Mouse (Mus musculus) intestine, embryonic 16.5 days (tissue): ENCODE results near the gene A630023A22Rik. TPM values are rescaled to one million over a fixed set of nuclear protein-coding genes. Genes with fewer than 3 reads are reported as not detected.
A peak's percentile ranks its signal among the peaks of the same experiment; 100 is the strongest.

ENCODE experiments used
- ATAC-seq: fragments of 200-750 bp; cut with Nextera tagmentation; 2 replicates; pipeline ENCODE4 v1.8.0; 2017; ENCODE audit warnings: moderate TSS enrichment, moderate library complexity
- H3K27ac ChIP-seq: fragments of 300-500 bp; sonication (generic); 2 replicates; pipeline ENCODE4 v1.5.1; 2014; ENCODE audit warnings: mild to moderate bottlenecking, low read length
- H3K27me3 ChIP-seq: fragments of 300-500 bp; sonication (generic); replicated peaks from 2 replicates; pipeline ENCODE4 v1.6.1; 2014; ENCODE audit warnings: low read length, control low read depth, mixed read lengths; ENCODE audit not compliant: control insufficient read depth, insufficient read depth
- H3K36me3 ChIP-seq: fragments of 300-500 bp; sonication (generic); 2 replicates; pipeline ENCODE4 v1.6.1; 2014; ENCODE audit warnings: low read length, control low read depth; ENCODE audit not compliant: control insufficient read depth, insufficient read depth
- H3K4me1 ChIP-seq: fragments of 300-500 bp; sonication (generic); 2 replicates; pipeline ENCODE4 v1.6.1; 2014; ENCODE audit warnings: low read length, control low read depth, mixed read lengths; ENCODE audit not compliant: control insufficient read depth, insufficient read depth
- H3K4me2 ChIP-seq: fragments of 300-500 bp; sonication (generic); 2 replicates; pipeline ENCODE4 v1.6.1; 2014; ENCODE audit warnings: low read depth, low read length, control low read depth
- H3K4me3 ChIP-seq: fragments of 300-500 bp; sonication (generic); 2 replicates; pipeline ENCODE4 v1.5.1; 2014; ENCODE audit warnings: mild to moderate bottlenecking, low read length
- H3K9ac ChIP-seq: fragments of 300-500 bp; sonication (generic); 2 replicates; pipeline ENCODE4 v1.6.1; 2014; ENCODE audit warnings: low read depth, low read length
- H3K9me3 ChIP-seq: fragments of 300-500 bp; sonication (generic); 2 replicates; pipeline ENCODE4 v1.6.1; 2016; ENCODE audit warnings: low read length, control low read depth; ENCODE audit not compliant: control insufficient read depth
- WGBS: fragments of 180-500 bp; shearing (Covaris S2); extraction: QIAGEN DNeasy Blood & Tissue Kit; methylation state at CpG from one replicate; pipeline ENCODE4 v1.1.7; 2014; 5-methylcytosine and 5-hydroxymethylcytosine counted together
- polyA plus RNA-seq: library from polyadenylated mRNA; unstranded; fragments of >200 nt; fragmentation: Nextera tagmentation; extraction: Ambion mirVana; gene quantifications from 2 replicates; pipeline ENCODE4 v1.2.1, GENCODE M21; 2015

A630023A22Rik gene
- 0.24 and 0.98 TPM in 2 replicates for polyA plus RNA-seq

GRCm38 (mm10) chr14:34102601-34103000 lies at the start of gene A630023A22Rik:
Gene A630023A22Rik (minus strand): TSS chr14:34102754.
- Histone ChIP-seq H3K9me3 (no peaks in the 10 kb centered on the region), H3K27me3 (no peaks in the 10 kb centered on the region), H3K4me1 (peaks cover 3% of the 10 kb centered on the region; the same call in 1 of the 2 replicates), H3K4me3 (no peak within 1 kb of the TSS), H3K4me2 (no peak within 1 kb of the TSS), H3K27ac (no peak within 1 kb of the TSS), H3K9ac (no peak within 1 kb of the TSS), H3K36me3 (no peaks in the 10 kb centered on the region)
- WGBS: 64% methylated on average over 5 of the region's 5 CpGs
- ATAC-seq: no peak

DNA sequence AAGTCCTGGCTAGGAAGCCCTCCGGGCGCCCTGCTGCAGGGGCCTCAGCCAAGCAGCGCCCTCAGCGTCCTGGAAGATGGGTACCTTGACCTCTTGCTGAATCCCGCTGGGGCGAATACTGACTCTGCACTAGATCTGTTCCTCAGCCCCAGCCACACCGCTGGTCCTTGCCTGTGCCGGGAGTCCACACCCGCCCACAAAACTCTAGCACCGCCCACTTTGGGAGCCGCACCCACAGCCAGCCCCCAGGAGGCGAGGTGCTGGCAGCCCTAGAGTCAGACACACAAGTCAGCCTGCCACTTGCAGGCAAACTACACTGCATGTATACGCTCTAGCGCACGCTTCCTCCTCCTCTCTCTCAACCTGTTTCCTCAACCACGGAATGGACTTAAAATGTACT lies 49.8 kb upstream of the A630023A22Rik start, which contains the start of gene Npy4r:
Npy4r (minus strand) TSS at position 148 of the 400 bp plus-strand sequence.
- Histone ChIP-seq H3K9me3 (no peaks in the 10 kb centered on the region), H3K36me3 (no peaks in the 10 kb centered on the region), H3K4me2 (peak within 1 kb of the TSS; percentile 44), H3K27me3 (no peaks in the 10 kb centered on the region), H3K4me1 (0 out of 2 replicates have a peak, but pooled peaks cover 3% of the 10 kb centered on the region), H3K9ac (peak within 1 kb of the TSS; percentile 36), H3K4me3 (peak within 1 kb of the TSS; percentile 17; the same call in 1 of the 2 replicates), H3K27ac (no peak within 1 kb of the TSS)
- ATAC-seq: peak; percentile 93
- 10% methylated on average over 16 of the region's 16 CpGs for WGBS

DNA sequence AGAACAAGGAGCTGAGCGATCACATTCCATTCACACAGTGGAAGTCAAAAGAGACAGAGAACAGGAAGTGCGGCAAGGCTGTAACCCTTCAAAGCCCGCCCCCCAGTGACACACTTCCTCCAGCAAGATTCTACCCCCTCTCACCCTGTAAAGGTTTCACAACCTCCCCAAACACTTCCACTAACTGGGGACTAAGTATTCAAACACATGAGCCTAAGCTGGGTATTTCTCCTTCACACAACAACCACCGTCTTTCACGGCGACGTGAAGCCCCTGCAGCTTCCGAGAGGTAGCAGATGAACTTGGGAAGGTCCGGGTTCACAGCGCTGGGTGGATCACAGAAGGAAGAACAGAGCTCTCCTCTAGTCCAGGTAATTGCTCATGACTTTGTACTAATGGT lies 40.4 kb upstream of the A630023A22Rik start:
- H3K9ac ChIP-seq: no peak overlapping the region
- H3K27me3 ChIP-seq: no peaks in the 10 kb centered on the region
- H3K4me3 ChIP-seq: no peak overlapping the region
- no peak overlapping the region for H3K4me2 ChIP-seq
- WGBS: 92% methylated on average over 10 of the region's 10 CpGs
- H3K36me3 ChIP-seq: no peaks in the 10 kb centered on the region
- H3K9me3 ChIP-seq: no peaks in the 10 kb centered on the region
- no peaks in the 10 kb centered on the region for H3K4me1 ChIP-seq
- ATAC-seq: no peak
- no peak overlapping the region for H3K27ac ChIP-seq

DNA sequence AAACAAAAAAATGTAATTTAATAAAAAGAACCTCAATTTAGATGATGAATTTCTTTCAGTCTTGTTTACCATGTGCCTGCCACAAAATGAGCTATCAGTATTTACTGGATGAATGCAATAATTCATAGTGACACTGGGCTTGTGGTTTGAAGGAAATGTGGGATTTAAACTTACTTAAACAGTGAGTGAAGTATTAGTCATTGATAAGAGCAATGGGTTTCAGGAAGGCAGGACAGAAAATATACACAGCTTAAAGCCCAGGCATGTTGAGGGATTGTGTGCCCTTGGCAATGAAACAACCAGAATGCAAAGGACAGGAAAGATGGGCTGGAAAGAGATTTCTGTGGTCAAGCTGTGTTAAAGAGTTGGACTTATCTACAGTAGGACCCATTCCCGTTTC lies 39.8 kb upstream of the A630023A22Rik start:
- Histone ChIP-seq H3K27me3 (no peaks in the 10 kb centered on the region), H3K4me2 (no peak overlapping the region), H3K27ac (no peak overlapping the region), H3K9ac (no peak overlapping the region), H3K9me3 (no peaks in the 10 kb centered on the region), H3K36me3 (no peaks in the 10 kb centered on the region), H3K4me1 (no peaks in the 10 kb centered on the region), H3K4me3 (no peak overlapping the region)
- 79% methylated on average over 1 of the region's 1 CpGs for WGBS
- ATAC-seq: no peak

GRCm38 (mm10) chr14:34139671-34140664 lies 37.4 kb upstream of the A630023A22Rik start:
- no peaks in the 10 kb centered on the region for H3K36me3 ChIP-seq
- no peak overlapping the region for H3K4me3 ChIP-seq
- H3K4me2 ChIP-seq: no peak overlapping the region
- no peaks in the 10 kb centered on the region for H3K27me3 ChIP-seq
- H3K9ac ChIP-seq: no peak overlapping the region
- 77% methylated on average over 15 of the region's 15 CpGs for WGBS
- H3K9me3 ChIP-seq: no peaks in the 10 kb centered on the region
- H3K4me1 ChIP-seq: no peaks in the 10 kb centered on the region
- no peak overlapping the region for H3K27ac ChIP-seq
- no peak for ATAC-seq

DNA sequence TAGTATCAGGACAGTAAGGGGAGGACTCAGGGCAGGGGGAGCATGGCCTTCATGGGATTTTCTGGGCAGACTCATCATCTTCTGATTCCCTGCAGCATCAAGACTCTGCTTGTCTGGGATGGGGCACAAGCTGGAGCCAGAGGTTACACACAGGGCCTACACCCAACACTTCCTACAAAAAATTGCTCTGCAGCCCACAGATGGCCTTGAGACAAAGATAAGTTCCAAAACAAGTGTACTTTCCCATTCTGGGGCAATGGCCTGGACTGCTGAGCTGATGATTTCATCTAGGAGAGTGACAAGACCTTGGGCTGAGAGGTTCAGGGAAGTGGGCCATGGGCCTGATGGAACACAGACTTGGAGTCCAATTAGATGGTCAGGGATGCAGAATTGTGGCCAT lies 32.8 kb upstream of the A630023A22Rik start:
- H3K4me3 ChIP-seq: no peak overlapping the region
- ATAC-seq: no peak
- H3K9ac ChIP-seq: no peak overlapping the region
- H3K4me1 ChIP-seq: no peaks in the 10 kb centered on the region
- no peak overlapping the region for H3K27ac ChIP-seq
- H3K4me2 ChIP-seq: no peak overlapping the region
- H3K27me3 ChIP-seq: no peaks in the 10 kb centered on the region
- no peaks in the 10 kb centered on the region for H3K36me3 ChIP-seq
- H3K9me3 ChIP-seq: no peaks in the 10 kb centered on the region

DNA sequence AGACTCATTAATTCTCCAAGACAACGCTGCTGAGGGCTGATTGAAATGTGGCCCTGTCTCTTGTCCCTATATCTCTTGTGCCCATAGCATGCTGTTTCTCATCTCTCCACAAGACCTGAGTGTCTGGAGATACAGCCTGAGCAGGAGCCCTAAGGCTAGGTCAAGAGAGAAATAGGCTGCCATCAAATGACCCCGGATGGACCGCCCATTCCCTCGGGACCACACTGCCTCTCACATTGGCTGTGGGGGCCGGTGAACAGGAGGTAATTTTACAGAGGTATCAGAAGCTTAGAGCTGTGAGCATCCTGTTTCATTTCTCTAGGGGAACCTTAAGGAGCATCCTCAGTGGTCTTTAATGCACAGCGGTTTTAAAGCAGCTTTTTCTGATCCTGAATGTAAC lies 28.7 kb upstream of the A630023A22Rik start:
- Histone ChIP-seq H3K36me3 (no peaks in the 10 kb centered on the region), H3K9me3 (no peaks in the 10 kb centered on the region), H3K27me3 (no peaks in the 10 kb centered on the region), H3K27ac (no peak overlapping the region), H3K4me1 (no peaks in the 10 kb centered on the region), H3K4me2 (no peak overlapping the region), H3K4me3 (no peak overlapping the region), H3K9ac (no peak overlapping the region)
- 65% methylated on average over 6 of the region's 6 CpGs for WGBS
- no peak for ATAC-seq

DNA sequence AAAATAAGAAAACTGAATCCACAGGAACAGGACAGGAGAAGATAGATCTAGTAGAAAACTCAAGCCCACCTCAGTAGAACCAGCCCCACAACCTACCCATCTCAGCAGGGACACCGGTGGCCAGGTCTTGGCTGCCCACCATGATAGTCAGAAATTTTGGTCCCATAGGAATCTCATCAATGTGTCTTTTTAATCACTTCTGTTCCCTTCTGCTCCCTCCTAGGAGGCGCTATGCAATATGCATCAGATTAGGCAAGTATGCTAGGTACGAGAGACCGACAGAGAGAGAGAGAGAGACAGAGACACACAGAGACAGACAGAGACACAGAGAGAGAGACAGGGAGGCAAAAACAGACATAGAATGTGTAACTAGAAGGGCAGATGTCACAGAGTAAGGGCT lies 19.1 kb upstream of the A630023A22Rik start:
- 91% methylated on average over 4 of the region's 4 CpGs for WGBS
- Histone ChIP-seq H3K27ac (no peak overlapping the region), H3K9me3 (no peaks in the 10 kb centered on the region), H3K36me3 (no peaks in the 10 kb centered on the region), H3K27me3 (no peaks in the 10 kb centered on the region), H3K4me2 (no peak overlapping the region), H3K4me3 (no peak overlapping the region), H3K9ac (no peak overlapping the region), H3K4me1 (no peaks in the 10 kb centered on the region)
- no peak for ATAC-seq

GRCm38 (mm10) chr14:34120923-34121351 lies 18.4 kb upstream of the A630023A22Rik start:
- no peak for ATAC-seq
- 89% methylated on average over 3 of the region's 3 CpGs for WGBS
- no peaks in the 10 kb centered on the region for H3K9me3 ChIP-seq

More at GRCm38 (mm10) chr14:34120923-34121351, 18.4 kb upstream of the A630023A22Rik start:
- Histone ChIP-seq H3K9ac (no peak overlapping the region), H3K4me1 (no peaks in the 10 kb centered on the region), H3K4me3 (no peak overlapping the region), H3K27me3 (no peaks in the 10 kb centered on the region), H3K4me2 (no peak overlapping the region), H3K36me3 (no peaks in the 10 kb centered on the region), H3K27ac (no peak overlapping the region)
